Mouse (Mus musculus) limb, embryonic 13.5 days (tissue): ENCODE results near the gene Phykpl. TPM values are rescaled to one million over a fixed set of nuclear protein-coding genes. Genes with fewer than 3 reads are reported as not detected.

ENCODE experiments used
- ATAC-seq: fragments of 200-750 bp; cut with Nextera tagmentation; 2 replicates; pipeline ENCODE4 v1.8.0; 2017; ENCODE audit warnings: low read depth, moderate number of reproducible peaks, moderate TSS enrichment; ENCODE audit not compliant: low FRiP score
- H3K27ac ChIP-seq: fragments of 300-500 bp; sonication (generic); 2 replicates; pipeline ENCODE4 v1.5.1; 2015; ENCODE audit warnings: inconsistent platforms, mild to moderate bottlenecking, moderate library complexity
- H3K27me3 ChIP-seq: fragments of 300-500 bp; sonication (generic); 2 replicates; pipeline ENCODE4 v1.6.1; 2015; ENCODE audit warnings: mild to moderate bottlenecking, inconsistent platforms
- H3K36me3 ChIP-seq: fragments of 300-500 bp; sonication (generic); 2 replicates; pipeline ENCODE4 v1.6.1; 2015; ENCODE audit warnings: inconsistent platforms, mild to moderate bottlenecking, moderate library complexity
- H3K4me1 ChIP-seq: fragments of 300-500 bp; sonication (generic); 2 replicates; pipeline ENCODE4 v1.6.1; 2015; ENCODE audit warnings: inconsistent platforms
- H3K4me2 ChIP-seq: fragments of 300-500 bp; sonication (generic); replicated peaks from 2 replicates; pipeline ENCODE4 v1.6.1; 2015; ENCODE audit warnings: inconsistent platforms, mild to moderate bottlenecking, moderate library complexity
- H3K4me3 ChIP-seq: fragments of 300-500 bp; sonication (generic); 2 replicates; pipeline ENCODE4 v1.5.1; 2015; ENCODE audit warnings: moderate library complexity, mild to moderate bottlenecking, inconsistent platforms
- H3K9ac ChIP-seq: fragments of 300-500 bp; sonication (generic); 2 replicates; pipeline ENCODE4 v1.6.1; 2015; ENCODE audit warnings: mild to moderate bottlenecking, inconsistent platforms
- H3K9me3 ChIP-seq: fragments of 300-500 bp; sonication (generic); 2 replicates; pipeline ENCODE4 v1.6.1; 2016; ENCODE audit warnings: inconsistent platforms
- WGBS: fragments of 180-500 bp; shearing (Covaris S2); methylation state at CpG from one replicate; pipeline ENCODE4 v1.1.7; 2015; 5-methylcytosine and 5-hydroxymethylcytosine counted together
- polyA plus RNA-seq: library from polyadenylated mRNA; unstranded; fragments of >200 nt; fragmentation: Nextera tagmentation; extraction: Ambion mirVana; gene quantifications from 2 replicates; pipeline ENCODE4 v1.2.1, GENCODE M21; 2015

Gene Phykpl
- polyA plus RNA-seq, 1 experiment from 2014 or later, result 17.1 TPM

GRCm38 (mm10) chr11:51648566-51648965, 64.0 kb downstream of the Phykpl start:
- whole genome bisulfite sequencing, result 18% methylated on average over 3 of the region's 3 CpGs
- H3K4me2 ChIP-seq, result peak overlapping the region; percentile 96
- H3K27me3 ChIP-seq, result no peaks in the 10 kb centered on the region
- peak overlapping the region; percentile 75 for H3K27ac ChIP-seq
- H3K9ac ChIP-seq, result peak overlapping the region; percentile 82
- H3K4me1 ChIP-seq, result peaks cover 36% of the 10 kb centered on the region
- no peaks in the 10 kb centered on the region for H3K9me3 ChIP-seq
- ATAC-seq, result peak; percentile 38
- H3K36me3 ChIP-seq, result peaks cover 24% of the 10 kb centered on the region
- peak overlapping the region; percentile 68 for H3K4me3 ChIP-seq

- Histone ChIP-seq H3K9me3 (no peaks in the 10 kb centered on the region), H3K27me3 (no peaks in the 10 kb centered on the region), H3K4me2 (peak overlapping the region; percentile 96), H3K36me3 (peaks cover 16% of the 10 kb centered on the region), H3K4me3 (peak overlapping the region; percentile 68), H3K4me1 (peaks cover 33% of the 10 kb centered on the region), H3K27ac (peak overlapping the region; percentile 75), H3K9ac (peak overlapping the region; percentile 82)
- peak; percentile 60 for ATAC-seq
- WGBS, result 24% methylated on average over 11 of the region's 11 CpGs
These were observed 64.7 kb downstream of the Phykpl start for GRCm38 (mm10) chr11:51649111-51649888.

- Histone ChIP-seq H3K9me3 (no peaks in the 10 kb centered on the region), H3K4me1 (peaks cover 33% of the 10 kb centered on the region), H3K4me2 (peak overlapping the region; percentile 96), H3K4me3 (peak overlapping the region; percentile 68), H3K27ac (peak overlapping the region; percentile 75), H3K36me3 (peaks cover 11% of the 10 kb centered on the region), H3K27me3 (no peaks in the 10 kb centered on the region), H3K9ac (peak overlapping the region; percentile 82)
- no peak for ATAC-seq
- 4% methylated on average over 7 of the region's 7 CpGs for WGBS
These were observed 65.3 kb downstream of the Phykpl start for GRCm38 (mm10) chr11:51649889-51650199.

- peak overlapping the region; percentile 96 for H3K4me2 ChIP-seq
These were observed 65.7 kb downstream of the Phykpl start for GRCm38 (mm10) chr11:51650261-51650660.

GRCm38 (mm10) chr11:51650691-51651515, 66.3 kb downstream of the Phykpl start, which contains the start of the genes N4bp3 and D930048N14Rik:
Gene N4bp3, minus strand, starts transcription at chr11:51650842.
Gene D930048N14Rik, plus strand, starts transcription at chr11:51650954.
- H3K27me3 ChIP-seq, result no peaks in the 10 kb centered on the region
- under 1% methylated on average over 58 of the region's 70 CpGs for WGBS
- H3K9me3 ChIP-seq, result no peaks in the 10 kb centered on the region
- peak within 1 kb of the TSS; percentile 82 for H3K9ac ChIP-seq
- peak within 1 kb of the TSS; percentile 96 for H3K4me2 ChIP-seq
- peak within 1 kb of the TSS; percentile 75 for H3K27ac ChIP-seq
- H3K4me3 ChIP-seq, result peak within 1 kb of the TSS; percentile 68
- peaks cover under 1% of the 10 kb centered on the region; the same call in 1 of the 2 replicates for H3K36me3 ChIP-seq
- ATAC-seq, result peak; percentile 62; the same call in 1 of the 2 replicates
- peaks cover 33% of the 10 kb centered on the region for H3K4me1 ChIP-seq

More at GRCm38 (mm10) chr11:51650261-51650660, 65.7 kb downstream of the Phykpl start:
- Histone ChIP-seq H3K4me1 (peaks cover 33% of the 10 kb centered on the region), H3K27ac (peak overlapping the region; percentile 75), H3K36me3 (peaks cover 7% of the 10 kb centered on the region), H3K4me3 (peak overlapping the region; percentile 68), H3K9ac (peak overlapping the region; percentile 82), H3K27me3 (no peaks in the 10 kb centered on the region), H3K9me3 (no peaks in the 10 kb centered on the region)
- WGBS, result 0% methylated on average over 29 of the region's 30 CpGs
- no peak for ATAC-seq

- H3K4me2 ChIP-seq, result no peak overlapping the region
- H3K4me3 ChIP-seq, result no peak overlapping the region
- no peak for ATAC-seq
- no peaks in the 10 kb centered on the region for H3K9me3 ChIP-seq
- H3K27me3 ChIP-seq, result no peaks in the 10 kb centered on the region
- WGBS, result 95% methylated on average over 4 of the region's 4 CpGs
- H3K27ac ChIP-seq, result no peak overlapping the region
- H3K4me1 ChIP-seq, result peaks cover 32% of the 10 kb centered on the region
- H3K9ac ChIP-seq, result no peak overlapping the region
- H3K36me3 ChIP-seq, result no peaks in the 10 kb centered on the region
These were observed 68.4 kb downstream of the Phykpl start for GRCm38 (mm10) chr11:51652889-51653418.

GRCm38 (mm10) chr11:51653736-51654135, 69.2 kb downstream of the Phykpl start:
- Histone ChIP-seq H3K36me3 (no peaks in the 10 kb centered on the region), H3K4me1 (peaks cover 33% of the 10 kb centered on the region), H3K9me3 (no peaks in the 10 kb centered on the region), H3K4me2 (no peak overlapping the region), H3K27me3 (no peaks in the 10 kb centered on the region), H3K27ac (no peak overlapping the region), H3K9ac (no peak overlapping the region), H3K4me3 (no peak overlapping the region)
- 87% methylated on average over 6 of the region's 6 CpGs for WGBS
- no peak for ATAC-seq

Other genes starting within 250 kb of the Phykpl start
- 415 TPM in 2 replicates for gene Hnrnpab, start 22.1 kb downstream of the Phykpl start, polyA plus RNA-seq
- 129 and 141 TPM in 2 replicates for gene Nhp2, start 35.0 kb downstream of the Phykpl start, polyA plus RNA-seq
- gene Rmnd5b, start 51.1 kb downstream of the Phykpl start, polyA plus RNA-seq, result 51.8 and 56.1 TPM in 2 replicates
- 31.1 and 32.4 TPM in 2 replicates for gene N4bp3, start 66.1 kb downstream of the Phykpl start, polyA plus RNA-seq
- gene D930048N14Rik, start 66.2 kb downstream of the Phykpl start, polyA plus RNA-seq, result 3.1 and 3.5 TPM in 2 replicates
- gene 0610009B22Rik, start 104.1 kb downstream of the Phykpl start, polyA plus RNA-seq, result 89.7 and 93.3 TPM in 2 replicates
- 16.6 and 18.1 TPM in 2 replicates for gene Sec24a, start 178.9 kb downstream of the Phykpl start, polyA plus RNA-seq
- 90.5 and 96.8 TPM in 2 replicates for gene Sar1b, start 178.9 kb downstream of the Phykpl start, polyA plus RNA-seq